Mouse (Mus musculus) Muller cell, postnatal 12 days (primary cell): ENCODE data around the gene Gm21560.
"Not testable (repeated sequence)": the region's sequence is repeated elsewhere in the genome, so short reads cannot be mapped to it uniquely, and the experiment has no call there.

ENCODE experiments used
- DNase-seq: peaks from one replicate; pipeline ENCODE4 v3.0.0-alpha.2; 2015; ENCODE audit errors: inconsistent ontology term

The Gm21560 gene

DNA sequence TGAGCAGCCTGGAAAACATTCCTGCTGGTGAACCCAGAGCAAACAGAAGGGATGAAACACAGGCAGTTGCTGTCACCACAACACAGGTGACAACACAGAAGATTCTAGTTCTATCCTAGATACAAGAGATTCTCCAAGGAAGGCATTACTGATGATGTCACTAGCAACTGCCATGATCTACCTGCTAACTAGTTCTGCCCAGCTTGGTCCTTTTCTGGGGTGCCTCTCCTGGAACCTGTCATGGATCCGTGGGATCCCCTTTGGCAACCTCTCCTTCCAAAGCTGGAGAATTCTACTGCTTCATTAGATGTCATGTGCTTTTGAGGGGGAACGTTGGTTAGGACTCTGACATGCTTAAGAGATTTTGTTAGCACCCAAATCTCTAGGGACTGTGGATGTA lies at the start of gene Gm21560:
Gene Gm21560 (minus strand): TSS at position 101 of the 400 bp plus-strand sequence.
- DNase-seq = not testable (repeated sequence)

DNA sequence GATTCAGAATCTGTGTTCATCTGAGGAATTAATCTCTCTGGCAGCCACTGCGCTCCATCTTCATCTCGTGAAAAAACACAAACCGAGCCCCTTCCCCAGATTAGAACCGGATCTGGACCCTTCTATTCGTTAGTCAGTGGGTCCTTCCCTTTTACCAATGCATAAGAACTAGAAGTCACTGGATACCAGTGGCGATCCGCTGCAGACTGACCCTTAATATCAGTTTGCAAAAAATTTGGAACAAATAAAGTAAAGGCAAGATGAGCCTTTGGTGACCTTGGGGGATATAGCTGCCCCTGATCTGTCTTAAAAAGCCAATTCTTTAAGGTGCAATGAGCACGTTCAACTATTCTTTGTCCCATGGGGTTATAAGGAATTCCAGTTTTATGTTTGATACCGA lies 55.6 kb downstream of the Gm21560 start:
- DNase-seq = not testable (repeated sequence)

DNA sequence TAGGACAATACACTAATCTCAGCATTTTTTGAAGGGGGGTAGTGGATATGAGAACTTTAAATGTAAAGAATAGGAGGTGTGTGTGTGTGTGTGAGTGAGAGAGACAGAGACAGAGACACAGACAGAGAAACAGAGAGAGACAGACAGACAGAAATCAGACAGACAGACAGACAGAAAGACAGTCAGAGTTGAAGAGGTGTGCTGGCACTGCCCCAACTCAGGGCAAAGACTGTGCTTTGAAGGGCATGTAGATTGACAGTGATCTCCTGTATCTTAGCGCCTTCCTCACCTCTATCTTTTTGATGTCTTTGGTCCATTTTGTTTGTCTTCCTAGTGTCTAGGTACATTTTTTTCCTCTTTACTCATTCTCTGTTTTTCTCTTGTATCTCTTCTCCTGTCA lies 58.0 kb downstream of the Gm21560 start:
- not testable (repeated sequence) for DNase-seq
